Mouse (Mus musculus): ENCODE results near the gene Gm45213. TPM values are rescaled to one million over a fixed set of nuclear protein-coding genes. Genes with fewer than 3 reads are reported as not detected.

Gm45213 gene
- polyA plus RNA-seq, 1 experiment from 2014 or later, result not detected

- H3K4me3 ChIP-seq, result peak overlapping the region; percentile 97
- under 1% methylated on average over 49 of the region's 77 CpGs for WGBS
- H3K27me3 ChIP-seq, result no peaks in the 10 kb centered on the region
- no peaks in the 10 kb centered on the region for H3K9me3 ChIP-seq
- peak; percentile 13; the same call in 1 of the 2 replicates for ATAC-seq (ENCODE audit: insufficient number of reproducible peaks, insufficient read depth, low FRiP score, low TSS enrichment)
- H3K4me1 ChIP-seq, result peaks cover 22% of the 10 kb centered on the region
- peak overlapping the region; percentile 69 for H3K4me2 ChIP-seq (replicated peaks)
- peaks cover 4% of the 10 kb centered on the region for H3K36me3 ChIP-seq
- H3K27ac ChIP-seq, result peak overlapping the region; percentile 93
- peak overlapping the region; percentile 97 for H3K9ac ChIP-seq
Observed at GRCm38 (mm10) chr7:66109855-66110635, 66.6 kb downstream of the Gm45213 start.

- peak overlapping the region; percentile 97 for H3K9ac ChIP-seq
- peaks cover 4% of the 10 kb centered on the region for H3K36me3 ChIP-seq
- WGBS, result 1% methylated on average over 10 of the region's 10 CpGs
- peak overlapping the region; percentile 69 for H3K4me2 ChIP-seq (replicated peaks)
- ATAC-seq (ENCODE audit: insufficient number of reproducible peaks, insufficient read depth, low FRiP score, low TSS enrichment), result no peak
- H3K9me3 ChIP-seq, result no peaks in the 10 kb centered on the region
- peak overlapping the region; percentile 97 for H3K4me3 ChIP-seq
- peaks cover 19% of the 10 kb centered on the region for H3K4me1 ChIP-seq
- H3K27ac ChIP-seq, result peak overlapping the region; percentile 93
- no peaks in the 10 kb centered on the region for H3K27me3 ChIP-seq
Observed at GRCm38 (mm10) chr7:66110636-66111112, 67.3 kb downstream of the Gm45213 start.

GRCm38 (mm10) chr7:66111211-66111610, 67.8 kb downstream of the Gm45213 start:
- ATAC-seq (ENCODE audit: insufficient number of reproducible peaks, insufficient read depth, low FRiP score, low TSS enrichment), result no peak
- peaks cover 4% of the 10 kb centered on the region for H3K36me3 ChIP-seq
- WGBS, result 51% methylated on average over 10 of the region's 10 CpGs
- H3K4me1 ChIP-seq, result peaks cover 15% of the 10 kb centered on the region
- H3K4me3 ChIP-seq, result peak overlapping the region; percentile 97
- H3K9me3 ChIP-seq, result no peaks in the 10 kb centered on the region
- peak overlapping the region; percentile 69 for H3K4me2 ChIP-seq (replicated peaks)
- H3K27ac ChIP-seq, result peak overlapping the region; percentile 93
- H3K27me3 ChIP-seq, result no peaks in the 10 kb centered on the region
- H3K9ac ChIP-seq, result peak overlapping the region; percentile 97

Other genes starting within 250 kb of the Gm45213 start
- 2.0 and 2.1 TPM in 2 replicates for gene Pcsk6, start 181.9 kb upstream of the Gm45213 start, polyA plus RNA-seq (2016; fragmentation: Nextera tagmentation; extraction: Ambion mirVana)
- gene Snrpa1, start 15.4 kb downstream of the Gm45213 start, polyA plus RNA-seq (2016; fragmentation: Nextera tagmentation; extraction: Ambion mirVana), result 213 and 216 TPM in 2 replicates
- 93.2 and 94.7 TPM in 2 replicates for gene Selenos, start 36.0 kb downstream of the Gm45213 start, polyA plus RNA-seq (2016; fragmentation: Nextera tagmentation; extraction: Ambion mirVana)
- gene Chsy1, start 65.9 kb downstream of the Gm45213 start, polyA plus RNA-seq (2016; fragmentation: Nextera tagmentation; extraction: Ambion mirVana), result 20.7 and 21.2 TPM in 2 replicates

Data from embryonic facial prominence, embryonic 12.5 days (tissue).